Mouse (Mus musculus) thymus, postnatal 25 days (tissue): ENCODE measurements around the gene Gm5916.

ENCODE experiments used
- DNase-seq: peaks from one replicate; pipeline ENCODE4 v3.0.0; 2022

Gm5916 gene

GRCm38 (mm10) chr9:36128679-36129078 is at the start of gene Gm5916:
Gene Gm5916, minus strand, starts transcription at chr9:36128779.
- no peak for DNase-seq
